Mouse (Mus musculus) retina, adult 2 months (tissue): ENCODE measurements around the gene Slitrk4.

Source experiments
- DNase-seq: peaks from one replicate; pipeline ENCODE4 v3.0.0-alpha.2; 2012; ENCODE audit warnings: low read depth, low spot score

The Slitrk4 gene

DNA sequence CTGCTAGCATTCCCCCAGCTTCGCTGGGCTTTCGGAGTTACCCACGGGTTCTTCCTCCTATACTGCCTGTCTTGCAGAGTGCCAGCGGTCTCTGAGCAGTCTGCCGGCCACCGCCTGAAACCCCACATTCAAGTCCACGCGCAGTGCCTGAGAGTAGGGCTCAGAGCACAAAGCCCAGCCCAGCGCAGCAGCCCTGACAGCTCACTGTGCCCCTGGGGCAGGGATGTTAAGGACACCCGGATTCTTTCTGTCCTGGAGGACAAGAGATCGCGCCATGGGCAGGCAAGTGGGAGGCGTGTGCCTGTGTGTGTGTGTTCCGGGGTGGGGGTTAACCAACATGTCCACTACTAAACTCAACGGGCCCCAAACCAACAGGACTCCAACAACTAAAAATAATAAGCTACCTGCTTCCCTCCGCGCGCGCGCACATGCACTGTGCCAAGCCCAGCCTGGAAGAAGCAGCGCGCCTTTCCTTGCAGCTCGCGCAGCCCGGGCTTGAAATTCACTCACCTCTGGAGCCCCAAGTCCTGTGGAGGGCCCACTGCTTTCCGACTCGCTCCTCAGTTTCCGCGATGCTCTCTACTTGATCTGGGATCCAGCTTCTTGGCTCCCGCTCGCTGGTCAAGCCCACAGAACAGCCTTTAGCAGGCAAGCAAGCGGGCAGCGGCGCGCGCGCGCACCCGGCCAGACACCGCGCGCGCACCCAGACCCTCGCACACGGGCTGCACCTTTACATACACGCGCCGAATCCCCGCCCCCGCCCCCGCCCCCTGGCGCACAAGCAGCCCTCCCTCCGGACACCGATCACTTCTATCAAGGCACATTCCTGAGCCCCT, at the start of gene Slitrk4:
Gene Slitrk4, minus strand, starts transcription at position 707 of the 836 bp plus-strand sequence.
- no peak for DNase-seq

DNA sequence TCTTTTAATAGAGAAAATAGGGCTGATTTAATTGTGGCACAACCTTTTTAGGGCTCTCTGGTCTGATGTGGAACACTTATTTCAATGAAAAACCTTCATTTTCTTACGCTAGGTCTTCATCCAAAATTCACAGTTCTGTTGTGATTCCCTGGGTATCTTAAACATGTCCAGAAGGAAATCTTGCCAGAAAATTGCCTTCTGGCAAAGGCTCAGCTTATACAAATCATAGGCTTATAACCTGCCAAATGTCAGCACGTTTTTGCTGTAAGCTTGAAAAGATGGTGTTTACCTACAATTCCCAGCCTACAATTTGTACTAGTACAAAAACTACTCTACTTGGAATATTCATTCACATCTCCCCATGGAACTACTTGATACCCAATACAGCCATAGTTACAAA, 42.7 kb upstream of the Slitrk4 start:
- no peak for DNase-seq

GRCm38 (mm10) chrX:64277991-64278301, 1.1 kb upstream of the Slitrk4 start:
- DNase-seq = no peak

DNA sequence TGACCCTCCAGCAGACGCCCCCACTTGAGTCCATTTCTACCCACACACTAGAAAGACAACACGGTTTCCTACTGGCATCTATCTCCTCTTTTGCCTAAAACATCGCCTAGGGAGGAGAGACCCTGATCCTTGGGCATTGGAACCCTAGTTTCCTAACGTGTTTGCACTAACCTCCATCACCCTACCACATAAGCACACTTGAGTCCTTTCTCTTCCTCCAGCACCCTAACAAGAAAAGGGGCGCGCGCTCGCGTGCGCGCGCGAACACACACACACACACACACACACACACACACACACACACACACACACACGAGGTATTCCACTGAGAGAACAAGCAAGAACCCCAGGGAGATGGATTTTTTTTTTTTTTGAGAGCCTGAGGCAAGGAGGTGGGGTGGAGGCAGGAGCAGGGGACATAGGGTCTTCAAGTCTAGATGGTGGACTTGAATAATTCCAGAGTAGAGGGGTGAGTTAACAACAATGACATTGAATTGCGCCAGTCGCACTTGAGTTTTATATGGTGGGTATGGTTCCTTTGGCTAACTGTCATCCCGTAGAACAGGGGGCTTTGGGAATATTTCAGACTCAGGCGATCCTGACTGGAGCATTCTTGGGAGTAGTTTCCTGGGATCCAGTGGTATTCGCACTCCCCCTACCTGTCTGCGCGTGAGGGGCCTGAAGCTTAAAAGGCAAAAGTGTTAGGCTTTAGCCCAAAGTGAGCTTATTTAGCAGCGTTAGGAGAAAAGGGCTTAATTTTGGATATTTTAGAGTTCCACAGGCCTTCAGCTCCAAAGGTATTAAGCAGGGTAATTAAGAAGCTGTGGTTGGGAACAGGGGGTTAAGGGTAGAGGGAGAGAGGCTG, 562 bp upstream of the Slitrk4 start:
- DNase-seq = no peak

GRCm38 (mm10) chrX:64275501-64276289, 1.1 kb downstream of the Slitrk4 start:
- DNase-seq = no peak

DNA sequence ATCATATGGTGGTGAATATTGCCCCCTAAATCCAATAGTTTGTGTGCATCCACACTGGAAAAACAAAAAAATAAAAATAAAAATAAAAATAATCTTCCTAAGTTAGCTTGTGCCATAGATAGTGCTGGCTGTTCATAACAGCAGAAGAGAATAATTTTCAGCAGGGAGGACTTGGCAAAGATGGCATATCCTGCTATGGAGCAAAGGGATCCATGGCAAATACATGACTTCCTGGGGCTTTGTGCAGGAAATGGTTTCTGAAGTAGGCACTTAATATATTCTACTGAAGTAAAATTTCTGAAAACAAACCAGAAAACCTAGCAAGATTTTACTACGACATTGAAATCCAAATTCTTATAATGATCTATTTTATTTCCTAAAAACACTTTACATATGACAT, 13.3 kb downstream of the Slitrk4 start:
- no peak for DNase-seq
